ENCODE assay signal across 8 mouse cellular contexts in genomic region chr1:171437264-171438013, GRCm38 (mm10). TPM values are rescaled to one million over a fixed set of nuclear protein-coding genes. Genes with fewer than 3 reads are reported as not detected.
DNase-seq lines count a peak whose midpoint lies in the region; ATAC-seq and TF ChIP-seq lines count a peak whose summit lies in the region.

Gene F11r, plus strand, starts transcription at chr1:171437535.

- peak; percentile 83 to 86 for DNase-seq in B cell, adult 2 months
- peak; percentile 94 for DNase-seq in adrenal gland, adult 2 months
- peak; percentile 82 for DNase-seq in embryo, embryonic 11 days
- peak; percentile 99 for DNase-seq in heart, adult 11 months
- DNase-seq in lung, adult 2 months = peak; percentile 95
- DNase-seq in thymus, postnatal 14 days = peak; percentile 64

- H3K27ac ChIP-seq in intestine, postnatal 0 days (ENCODE audit: low read depth, low read length) = peak within 1 kb of the TSS; percentile 86
- H3K27ac ChIP-seq in neural tube, embryonic 14.5 days (ENCODE audit: low read depth, low read length) = no peak within 1 kb of the TSS

- no peak; the same call in 1 of the 2 replicates for TF ChIP-seq CTCF in intestine, postnatal 0 days (IDR thresholded peaks at IDR 0.05; ENCODE audit: low read depth)
- no peak for TF ChIP-seq CTCF in lung, adult 2 months (IDR thresholded peaks at IDR 0.05; ENCODE audit: insufficient read depth, low read length)

- ATAC-seq in intestine, postnatal 0 days = peak; percentile 95
- ATAC-seq in neural tube, embryonic 14.5 days (ENCODE audit: low read depth) = peak; percentile 42

- under 1% methylated on average over 45 of the region's 46 CpGs for WGBS in intestine, postnatal 0 days
- WGBS in lung, adult 2 months = 2% methylated on average over 46 of the region's 46 CpGs
- WGBS in neural tube, embryonic 14.5 days = 1% methylated on average over 46 of the region's 46 CpGs

- H3K36me3 ChIP-seq in intestine, postnatal 0 days (ENCODE audit: control insufficient read depth, insufficient read depth) = no peaks in the 10 kb centered on the region
- H3K36me3 ChIP-seq in neural tube, embryonic 14.5 days (ENCODE audit: control insufficient read depth, insufficient read depth, low read length) = no peaks in the 10 kb centered on the region

- peak within 1 kb of the TSS; percentile 59 for H3K4me3 ChIP-seq in intestine, postnatal 0 days (ENCODE audit: low read depth, low read length)
- H3K4me3 ChIP-seq in lung, adult 2 months (replicated peaks; ENCODE audit: extremely low read depth, low read depth, low read length) = peak within 1 kb of the TSS; percentile 82
- H3K4me3 ChIP-seq in neural tube, embryonic 14.5 days (ENCODE audit: low read depth, low read length) = peak within 1 kb of the TSS; percentile 28

- peak within 1 kb of the TSS; percentile 57 for H3K9ac ChIP-seq in intestine, postnatal 0 days (ENCODE audit: low read depth, low read length)
- H3K9ac ChIP-seq in neural tube, embryonic 14.5 days (replicated peaks; ENCODE audit: low read depth, low read length) = no peak within 1 kb of the TSS

- H3K27me3 ChIP-seq in intestine, postnatal 0 days (replicated peaks; ENCODE audit: control insufficient read depth, insufficient read depth, low read length) = no peaks in the 10 kb centered on the region
- H3K27me3 ChIP-seq in neural tube, embryonic 14.5 days (ENCODE audit: control insufficient read depth, insufficient read depth, low read length) = peaks cover 17% of the 10 kb centered on the region; the same call in 1 of the 2 replicates

- peak; percentile 97 for TF ChIP-seq POLR2A in lung, adult 2 months (IDR thresholded peaks at IDR 0.05; ENCODE audit: borderline replicate concordance, extremely low read depth, low read depth, low read length)

- peaks cover 26% of the 10 kb centered on the region for H3K4me1 ChIP-seq in intestine, postnatal 0 days (replicated peaks; ENCODE audit: control insufficient read depth, insufficient read depth, low read length)
- H3K4me1 ChIP-seq in lung, adult 2 months (ENCODE audit: control insufficient read depth, insufficient read depth, low read length) = peaks cover 16% of the 10 kb centered on the region
- no peaks in the 10 kb centered on the region for H3K4me1 ChIP-seq in neural tube, embryonic 14.5 days (ENCODE audit: control insufficient read depth, insufficient read depth, low read length)

- H3K4me2 ChIP-seq in intestine, postnatal 0 days (replicated peaks; ENCODE audit: low read depth) = peak within 1 kb of the TSS; percentile 70
- peak within 1 kb of the TSS; percentile 38 for H3K4me2 ChIP-seq in neural tube, embryonic 14.5 days (ENCODE audit: low read depth, low read length)

- H3K9me3 ChIP-seq in intestine, postnatal 0 days (ENCODE audit: control insufficient read depth) = no peaks in the 10 kb centered on the region
- H3K9me3 ChIP-seq in neural tube, embryonic 14.5 days (ENCODE audit: control insufficient read depth, low read length) = no peaks in the 10 kb centered on the region

RNA-seq across cellular contexts. Expression of gene F11r, which starts in this region (rescaled TPM):
- 10 to 100 TPM; 29.7 to 45.8 TPM for total RNA-seq in adrenal gland, adult 2 months (2021)
- polyA plus RNA-seq in adrenal gland, adult 2 months (2012; rRNA removed) = 23.5 and 25.1 TPM in 2 replicates
- polyA plus RNA-seq in intestine, postnatal 0 days (2015; fragmentation: Nextera tagmentation; extraction: Ambion mirVana) = 72.5 and 83.1 TPM in 2 replicates
- polyA plus RNA-seq in lung, adult 2 months (2012; rRNA removed) = 108 and 149 TPM in 2 replicates
- polyA plus RNA-seq in neural tube, embryonic 14.5 days (2014; fragmentation: Nextera tagmentation; extraction: Ambion mirVana) = 8.0 and 13.5 TPM in 2 replicates

Comparison
In these comparisons a context has a peak if more than half of its experiments do, and no peak if none do; other contexts are left out.
1. H3K4me3 ChIP-seq: peak in every context shown above with its lines; median percentile 82 in lung, adult 2 months; 59 in intestine, postnatal 0 days; 28 in neural tube, embryonic 14.5 days.